Mouse (Mus musculus): Measurements from ENCODE around the gene Fam129a.

Fam129a gene

DNA sequence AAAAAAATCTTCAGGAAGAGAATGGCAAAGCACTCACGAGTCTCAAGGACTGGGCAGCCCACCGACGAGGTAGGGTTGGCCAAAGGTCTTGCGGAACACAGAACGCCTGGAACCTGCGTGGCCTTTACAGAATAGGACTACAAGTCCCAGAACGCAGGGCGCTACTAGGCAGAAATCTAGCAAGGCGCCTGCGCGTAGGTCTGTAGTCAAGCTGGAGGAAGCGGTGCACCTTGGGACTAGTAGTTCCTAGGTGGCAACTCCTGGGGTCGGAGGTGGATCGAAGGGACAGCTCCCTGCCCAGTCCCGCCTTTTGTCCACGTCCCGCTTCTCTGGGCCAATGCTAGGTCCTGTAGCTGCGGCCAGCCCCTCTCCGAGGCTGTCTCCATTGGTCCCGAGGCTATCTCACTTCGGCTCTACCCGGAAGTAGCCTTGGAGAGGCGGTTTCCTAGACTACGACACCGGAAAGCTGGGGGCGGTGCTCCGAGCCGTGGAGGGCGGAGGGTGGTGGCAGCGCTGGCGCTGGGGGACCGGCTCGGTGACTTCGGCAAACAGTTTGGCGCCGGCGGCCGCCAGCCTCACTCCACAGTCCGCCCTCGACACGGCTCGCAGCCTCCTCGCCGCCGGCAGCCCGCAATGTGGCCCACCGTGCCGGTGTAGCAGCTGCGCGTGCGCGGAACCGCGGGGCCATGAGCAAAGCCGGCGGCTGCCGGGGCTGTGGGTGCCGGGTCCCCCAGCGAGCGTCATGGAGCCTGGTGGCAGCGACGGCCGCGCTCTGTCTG is 184.1 kb downstream of the Fam129a start, which contains the start of gene Edem3:
Edem3 (plus strand) TSS at position 491 of the 779 bp plus-strand sequence.
- peak; percentile 90 to 96 for DNase-seq

GRCm38 (mm10) chr1:151755660-151756424 is 184.9 kb downstream of the Fam129a start:
- no peak for DNase-seq

DNA sequence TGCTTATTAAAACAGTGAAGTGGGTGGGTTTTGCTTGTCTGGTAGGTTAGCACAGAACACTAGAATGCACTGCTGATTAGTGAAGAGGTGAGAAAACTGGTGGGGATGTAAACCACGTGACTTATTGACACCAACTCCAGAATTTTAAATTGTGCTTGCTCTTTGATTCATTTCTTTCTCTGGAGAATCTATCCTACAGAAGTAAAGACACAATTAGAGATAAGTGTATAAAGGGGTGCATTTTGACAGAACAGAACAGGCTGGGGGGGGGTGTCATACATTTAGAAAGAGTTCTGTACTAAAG is 185.4 kb downstream of the Fam129a start:
- no peak for DNase-seq

- DNase-seq = no peak
Observed at GRCm38 (mm10) chr1:151758301-151758700, 187.3 kb downstream of the Fam129a start.

DNA sequence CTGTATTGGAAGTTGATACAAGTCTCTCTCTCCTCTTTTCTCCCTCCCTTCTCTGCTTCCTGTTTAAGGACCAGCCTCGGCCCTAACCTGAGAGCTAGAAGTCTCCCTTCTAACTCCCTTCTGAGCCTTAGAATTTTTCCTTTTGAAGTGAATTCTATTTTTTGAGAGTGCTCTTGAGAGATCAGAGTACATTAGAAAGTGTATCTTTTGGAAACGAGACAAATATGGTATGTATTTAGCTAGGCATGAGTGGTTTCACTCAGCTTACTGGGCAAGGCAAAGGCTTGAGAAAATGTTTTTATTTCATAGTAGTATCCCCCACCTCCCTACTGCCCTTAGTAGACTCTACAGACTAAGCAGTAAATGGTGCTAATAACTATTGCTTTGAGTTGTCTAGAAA is 188.0 kb downstream of the Fam129a start:
- no peak for DNase-seq

GRCm38 (mm10) chr1:151764236-151764635 is 193.2 kb downstream of the Fam129a start:
- DNase-seq = no peak

DNA sequence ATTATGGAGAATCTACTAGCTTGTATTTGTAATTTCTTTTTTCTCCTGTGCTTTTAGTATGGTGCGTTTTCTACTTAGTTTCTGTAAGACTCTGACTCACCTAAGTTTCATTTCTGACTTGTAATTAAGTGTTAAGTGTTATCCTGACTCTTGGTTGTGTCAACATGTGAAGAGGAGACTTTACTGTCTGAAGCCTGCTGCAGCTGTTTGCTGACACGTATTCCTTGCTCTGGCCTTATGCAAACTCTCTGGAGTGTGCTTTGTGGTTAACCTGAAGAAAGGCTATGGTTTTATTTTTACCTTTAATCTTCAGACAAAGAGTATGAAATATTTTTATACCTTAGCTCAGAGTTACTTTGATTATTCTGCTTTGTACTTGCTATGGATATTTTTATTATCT is 195.2 kb downstream of the Fam129a start:
- DNase-seq = no peak

DNA sequence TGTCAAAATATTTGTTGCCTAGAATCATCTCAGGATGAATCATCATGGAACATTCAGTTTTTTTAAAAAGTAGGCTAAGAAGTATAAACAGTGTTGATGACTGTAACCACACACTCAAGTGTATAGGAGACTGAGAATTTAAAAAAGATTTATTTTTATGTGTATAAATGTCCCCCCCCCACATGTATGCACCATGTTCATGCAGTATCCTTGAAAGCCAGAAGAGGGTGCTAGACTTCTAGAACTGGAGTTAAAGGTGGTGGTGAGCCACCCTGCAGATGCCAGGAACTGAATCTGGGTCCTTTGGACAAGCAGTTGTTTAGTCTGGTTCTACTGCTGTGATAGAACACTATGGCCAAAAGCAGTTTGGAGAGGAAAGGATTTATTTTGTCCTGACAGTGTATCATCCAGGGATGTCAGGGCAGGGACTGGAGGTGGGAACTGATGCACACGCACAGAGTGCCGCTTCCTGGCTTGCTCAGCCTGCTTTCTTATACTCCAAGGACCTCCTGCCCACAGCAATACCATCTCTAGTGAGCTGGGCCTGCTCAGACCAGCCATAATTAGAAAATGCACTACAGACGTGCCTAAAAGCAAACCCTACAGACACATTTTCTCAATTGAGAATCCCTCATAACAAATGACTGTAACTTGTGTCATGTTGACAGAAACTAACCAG is 196.1 kb downstream of the Fam129a start:
- DNase-seq = no peak

GRCm38 (mm10) chr1:151769200-151769913 is 198.4 kb downstream of the Fam129a start:
- DNase-seq = no peak

Data from spleen, adult 18-20 months (tissue).